Mouse (Mus musculus): ENCODE data around the gene Dglucy. TPM values are rescaled to one million over a fixed set of nuclear protein-coding genes. Genes with fewer than 3 reads are reported as not detected.
A peak's percentile ranks its signal among the peaks of the same experiment; 100 is the strongest.

Gene Dglucy
- polyA plus RNA-seq, 1 experiment from 2014 or later = 0.57 TPM

DNA sequence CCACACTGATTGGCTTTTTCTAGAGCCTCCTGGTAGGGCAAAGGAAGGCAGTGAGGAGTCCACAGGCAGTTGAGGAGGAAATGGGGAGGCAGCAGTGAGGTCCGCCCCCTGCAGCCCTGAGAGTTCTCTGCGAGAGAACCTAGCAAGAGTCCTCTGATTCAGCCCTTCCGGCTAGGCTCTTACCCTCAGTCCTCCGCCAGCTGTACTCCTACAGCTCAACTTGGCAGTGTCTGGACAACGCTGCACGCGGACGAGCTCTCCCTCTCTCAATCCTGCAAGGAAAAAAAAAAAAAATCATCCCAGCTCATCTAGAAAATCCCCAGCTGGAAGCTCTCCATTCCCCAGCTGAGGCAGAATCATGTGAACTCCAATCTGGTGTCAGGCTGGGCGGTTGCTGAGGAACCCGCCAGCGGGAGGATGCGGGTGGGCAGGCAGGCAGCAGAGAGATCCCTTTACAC is 109.0 kb downstream of the Dglucy start:
- H3K4me1 ChIP-seq (replicated peaks; ENCODE audit: control insufficient read depth, insufficient read depth, low read length) = no peaks in the 10 kb centered on the region
- DNase-seq (ENCODE audit: low spot score) = no peak
- no peaks in the 10 kb centered on the region for H3K9me3 ChIP-seq (ENCODE audit: control insufficient read depth, low read length)
- H3K27ac ChIP-seq (ENCODE audit: low read depth, low read length) = no peak overlapping the region
- no peak for ATAC-seq (ENCODE audit: low FRiP score)
- no peak overlapping the region for H3K4me2 ChIP-seq (replicated peaks; ENCODE audit: low read depth, low read length)
- H3K4me3 ChIP-seq (ENCODE audit: low read depth, low read length) = no peak overlapping the region
- H3K36me3 ChIP-seq (ENCODE audit: control insufficient read depth, insufficient read depth, low read length) = no peaks in the 10 kb centered on the region
- no peaks in the 10 kb centered on the region for H3K27me3 ChIP-seq (ENCODE audit: control insufficient read depth, insufficient read depth, low read length)
- H3K9ac ChIP-seq (ENCODE audit: low read depth, low read length) = no peak overlapping the region
- 46% methylated on average over 12 of the region's 12 CpGs for WGBS

DNA sequence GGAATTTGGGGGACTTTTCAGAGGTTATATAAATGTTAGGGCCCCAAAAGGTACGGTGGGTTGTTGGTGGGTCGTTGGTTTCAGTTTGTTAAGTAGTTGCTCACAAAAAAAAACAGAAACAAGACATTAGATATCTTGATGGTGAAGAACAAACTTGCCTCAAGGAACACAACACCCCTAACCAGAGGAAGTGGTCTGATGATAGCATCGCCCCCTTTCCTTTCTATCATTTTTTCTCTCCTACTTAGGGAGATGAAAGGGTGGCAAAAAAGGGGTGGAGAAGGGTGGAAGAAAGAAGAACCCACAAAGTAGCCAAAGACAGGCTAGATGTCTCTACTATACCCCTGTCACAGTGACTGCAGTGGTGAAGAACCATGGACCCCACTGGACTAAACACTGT is 111.7 kb downstream of the Dglucy start:
- Histone ChIP-seq H3K9me3 (ENCODE audit: control insufficient read depth, low read length) (no peaks in the 10 kb centered on the region), H3K4me2 (replicated peaks; ENCODE audit: low read depth, low read length) (no peak overlapping the region), H3K36me3 (ENCODE audit: control insufficient read depth, insufficient read depth, low read length) (no peaks in the 10 kb centered on the region), H3K4me3 (ENCODE audit: low read depth, low read length) (no peak overlapping the region), H3K27ac (ENCODE audit: low read depth, low read length) (no peak overlapping the region), H3K27me3 (ENCODE audit: control insufficient read depth, insufficient read depth, low read length) (no peaks in the 10 kb centered on the region), H3K9ac (ENCODE audit: low read depth, low read length) (no peak overlapping the region), H3K4me1 (replicated peaks; ENCODE audit: control insufficient read depth, insufficient read depth, low read length) (no peaks in the 10 kb centered on the region)
- 87% methylated on average over 3 of the region's 3 CpGs for WGBS
- DNase-seq (ENCODE audit: low spot score) (no peak), ATAC-seq (ENCODE audit: low FRiP score) (no peak)

DNA sequence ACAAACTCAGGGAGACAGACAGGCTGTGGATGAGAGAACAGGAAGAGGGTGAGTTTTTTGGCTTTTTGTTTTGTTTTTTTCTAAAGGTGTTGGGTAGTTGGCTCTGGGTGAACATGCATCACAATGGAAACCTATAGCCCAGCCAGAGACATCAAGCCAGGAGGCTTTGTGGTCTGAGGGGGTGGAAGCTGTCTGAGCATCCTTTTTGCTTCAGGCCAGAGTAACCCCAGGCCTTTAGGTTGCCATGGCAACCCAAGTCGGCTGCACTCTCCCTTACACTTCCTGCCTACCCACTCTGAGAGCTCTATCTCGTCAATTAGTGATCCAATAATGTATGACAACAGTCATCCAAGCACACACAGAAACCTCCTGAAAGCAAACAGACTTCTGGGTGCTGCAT is 116.6 kb downstream of the Dglucy start:
- H3K4me2 ChIP-seq (replicated peaks; ENCODE audit: low read depth, low read length) = no peak overlapping the region
- no peaks in the 10 kb centered on the region; the same call in 1 of the 2 replicates for H3K4me1 ChIP-seq (replicated peaks; ENCODE audit: control insufficient read depth, insufficient read depth, low read length)
- H3K9me3 ChIP-seq (ENCODE audit: control insufficient read depth, low read length) = no peaks in the 10 kb centered on the region
- no peaks in the 10 kb centered on the region for H3K36me3 ChIP-seq (ENCODE audit: control insufficient read depth, insufficient read depth, low read length)
- H3K27me3 ChIP-seq (ENCODE audit: control insufficient read depth, insufficient read depth, low read length) = peaks cover 25% of the 10 kb centered on the region
- no peak for DNase-seq (ENCODE audit: low spot score)
- H3K27ac ChIP-seq (ENCODE audit: low read depth, low read length) = no peak overlapping the region
- H3K9ac ChIP-seq (ENCODE audit: low read depth, low read length) = no peak overlapping the region
- no peak for ATAC-seq (ENCODE audit: low FRiP score)
- 7% methylated on average over 2 of the region's 2 CpGs for WGBS
- H3K4me3 ChIP-seq (ENCODE audit: low read depth, low read length) = no peak overlapping the region

DNA sequence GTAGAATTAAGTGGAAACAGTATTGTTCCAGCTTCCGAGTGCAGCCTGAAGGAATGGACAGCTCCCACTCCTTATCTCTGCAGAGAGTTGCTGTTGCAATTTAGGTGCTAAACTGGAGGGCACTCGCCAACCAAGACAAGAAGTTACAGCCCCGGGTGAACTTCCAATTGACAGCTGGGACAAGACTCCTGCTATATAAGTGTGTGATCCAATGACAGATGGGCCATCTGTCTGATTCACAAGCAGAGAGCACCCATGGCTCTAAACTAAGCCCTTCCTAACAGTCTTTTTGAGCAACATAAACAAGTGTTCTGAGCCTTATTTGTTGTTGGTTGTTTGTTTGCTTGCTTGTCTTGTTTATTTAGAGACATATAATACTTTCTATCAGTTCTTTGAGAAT is 117.8 kb downstream of the Dglucy start:
- Histone ChIP-seq H3K36me3 (ENCODE audit: control insufficient read depth, insufficient read depth, low read length) (no peaks in the 10 kb centered on the region), H3K27me3 (ENCODE audit: control insufficient read depth, insufficient read depth, low read length) (peaks cover 25% of the 10 kb centered on the region), H3K9ac (ENCODE audit: low read depth, low read length) (no peak overlapping the region), H3K4me2 (replicated peaks; ENCODE audit: low read depth, low read length) (no peak overlapping the region), H3K4me3 (ENCODE audit: low read depth, low read length) (no peak overlapping the region), H3K9me3 (ENCODE audit: control insufficient read depth, low read length) (no peaks in the 10 kb centered on the region), H3K4me1 (replicated peaks; ENCODE audit: control insufficient read depth, insufficient read depth, low read length) (no peaks in the 10 kb centered on the region; the same call in 1 of the 2 replicates), H3K27ac (ENCODE audit: low read depth, low read length) (no peak overlapping the region)
- ATAC-seq (ENCODE audit: low FRiP score) = no peak
- 56% methylated on average over 3 of the region's 3 CpGs for WGBS
- no peak for DNase-seq (ENCODE audit: low spot score)

DNA sequence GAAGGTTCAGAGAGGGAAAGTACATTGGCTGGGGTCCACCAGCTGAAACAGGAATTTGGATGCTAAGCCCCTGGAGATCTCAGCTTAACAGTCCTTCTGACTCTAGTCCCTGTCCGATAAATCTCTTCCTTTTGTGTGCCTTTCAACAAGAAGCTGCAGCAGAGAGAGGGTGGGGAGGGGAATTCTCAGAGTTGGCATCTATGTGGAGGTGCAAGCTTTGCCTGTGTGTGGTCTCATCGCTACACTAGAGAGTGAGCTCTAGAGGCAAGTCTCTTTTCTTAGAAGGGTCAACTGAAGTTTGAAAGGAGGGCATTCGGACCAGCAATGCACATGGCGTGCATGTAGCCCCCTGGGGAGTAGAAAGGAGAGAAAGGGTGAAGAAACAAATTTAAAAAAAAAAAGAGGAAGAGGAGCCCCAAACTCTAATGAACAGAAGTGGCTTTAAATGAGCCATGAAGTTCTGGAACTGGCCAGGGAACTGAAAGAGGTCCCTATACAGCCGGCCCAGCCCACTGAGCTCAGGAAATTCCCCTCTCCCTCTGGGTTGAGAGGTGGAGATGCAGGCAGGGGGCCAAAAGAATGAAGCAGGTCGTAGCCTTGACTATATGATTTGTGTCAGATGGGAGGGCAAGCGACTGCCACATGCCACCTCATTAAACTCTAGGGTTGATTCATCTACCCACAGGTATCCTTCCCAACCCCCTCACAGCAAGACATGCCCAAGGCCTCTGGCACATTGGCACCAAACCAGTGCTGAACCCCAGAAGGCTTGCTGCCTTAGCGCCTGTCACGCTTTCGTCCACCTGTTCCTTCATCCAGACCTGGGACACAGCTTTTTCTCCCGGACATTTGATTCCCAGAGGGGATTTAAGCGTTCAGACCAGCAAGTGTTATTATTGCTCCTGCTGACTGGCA is 119.1 kb downstream of the Dglucy start:
- Histone ChIP-seq H3K4me2 (replicated peaks; ENCODE audit: low read depth, low read length) (no peak overlapping the region), H3K9ac (ENCODE audit: low read depth, low read length) (no peak overlapping the region), H3K9me3 (ENCODE audit: control insufficient read depth, low read length) (no peaks in the 10 kb centered on the region), H3K4me1 (replicated peaks; ENCODE audit: control insufficient read depth, insufficient read depth, low read length) (no peaks in the 10 kb centered on the region; the same call in 1 of the 2 replicates), H3K27ac (ENCODE audit: low read depth, low read length) (no peak overlapping the region), H3K36me3 (ENCODE audit: control insufficient read depth, insufficient read depth, low read length) (no peaks in the 10 kb centered on the region), H3K27me3 (ENCODE audit: control insufficient read depth, insufficient read depth, low read length) (peaks cover 25% of the 10 kb centered on the region), H3K4me3 (ENCODE audit: low read depth, low read length) (no peak overlapping the region)
- no peak for ATAC-seq (ENCODE audit: low FRiP score)
- 28% methylated on average over 12 of the region's 12 CpGs for WGBS
- DNase-seq (ENCODE audit: low spot score) = no peak

DNA sequence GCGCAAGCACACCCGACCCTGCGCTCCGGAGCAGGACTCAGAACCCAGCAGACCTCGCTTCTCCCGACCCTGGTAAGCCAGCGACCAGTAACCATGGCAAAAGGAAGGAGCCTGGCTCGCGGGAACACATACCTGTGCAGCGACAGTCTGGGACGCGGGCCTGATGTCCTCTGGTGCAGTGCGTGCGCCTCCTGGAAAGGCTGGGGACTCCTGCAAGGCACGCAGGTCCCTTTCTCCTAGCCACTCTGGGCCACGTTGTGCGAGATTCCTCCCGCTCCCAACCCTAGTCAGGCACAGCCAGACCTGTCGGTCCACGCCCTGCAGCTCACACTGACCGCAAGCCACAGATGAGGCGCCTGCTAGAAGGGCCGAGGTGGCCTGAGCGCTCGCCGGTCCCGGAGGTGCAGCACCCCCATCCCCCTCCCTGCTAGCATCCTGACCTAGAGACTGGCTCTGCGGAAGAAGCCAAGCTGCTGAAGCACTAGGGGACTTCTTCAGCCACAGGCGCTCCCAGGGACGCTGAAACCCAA is 120.3 kb downstream of the Dglucy start:
- DNase-seq (ENCODE audit: low spot score) (peak; percentile 41), ATAC-seq (ENCODE audit: low FRiP score) (peak; percentile 28; the same call in 1 of the 2 replicates)
- under 1% methylated on average over 29 of the region's 30 CpGs for WGBS
- Histone ChIP-seq H3K4me1 (replicated peaks; ENCODE audit: control insufficient read depth, insufficient read depth, low read length) (no peaks in the 10 kb centered on the region; the same call in 1 of the 2 replicates), H3K4me3 (ENCODE audit: low read depth, low read length) (peak overlapping the region; percentile 30), H3K4me2 (replicated peaks; ENCODE audit: low read depth, low read length) (peak overlapping the region; percentile 63), H3K9ac (ENCODE audit: low read depth, low read length) (0 out of 2 replicates have a peak overlapping the region, but pooled peaks have one; percentile 3), H3K9me3 (ENCODE audit: control insufficient read depth, low read length) (no peaks in the 10 kb centered on the region), H3K27ac (ENCODE audit: low read depth, low read length) (no peak overlapping the region), H3K36me3 (ENCODE audit: control insufficient read depth, insufficient read depth, low read length) (no peaks in the 10 kb centered on the region), H3K27me3 (ENCODE audit: control insufficient read depth, insufficient read depth, low read length) (peaks cover 25% of the 10 kb centered on the region)

DNA sequence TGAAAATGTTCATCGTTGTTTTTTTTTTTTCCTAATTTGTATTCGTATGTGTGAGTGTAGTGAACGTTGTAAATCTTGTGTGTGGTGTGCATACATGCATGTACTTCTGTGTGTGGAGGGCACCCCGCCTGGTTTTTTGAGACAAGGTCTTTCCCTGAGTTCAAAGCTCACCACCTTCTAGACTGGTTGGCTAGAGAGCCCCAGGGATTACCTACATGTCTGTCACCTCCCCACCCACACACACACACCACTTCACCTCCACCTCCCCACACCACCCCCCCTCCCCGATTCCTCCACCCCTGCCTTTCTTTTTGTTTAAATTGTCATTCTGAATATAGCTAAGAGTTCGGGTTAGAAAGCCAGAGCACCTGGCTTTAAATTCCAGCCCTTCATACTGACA is 122.0 kb downstream of the Dglucy start:
- H3K4me1 ChIP-seq (replicated peaks; ENCODE audit: control insufficient read depth, insufficient read depth, low read length) = no peaks in the 10 kb centered on the region; the same call in 1 of the 2 replicates
- no peak overlapping the region for H3K27ac ChIP-seq (ENCODE audit: low read depth, low read length)
- ATAC-seq (ENCODE audit: low FRiP score) (no peak), DNase-seq (ENCODE audit: low spot score) (no peak)
- H3K9ac ChIP-seq (ENCODE audit: low read depth, low read length) = no peak overlapping the region
- no peaks in the 10 kb centered on the region for H3K36me3 ChIP-seq (ENCODE audit: control insufficient read depth, insufficient read depth, low read length)
- whole genome bisulfite sequencing = 80% methylated on average over 6 of the region's 6 CpGs
- H3K9me3 ChIP-seq (ENCODE audit: control insufficient read depth, low read length) = no peaks in the 10 kb centered on the region
- H3K4me2 ChIP-seq (replicated peaks; ENCODE audit: low read depth, low read length) = no peak overlapping the region
- H3K27me3 ChIP-seq (ENCODE audit: control insufficient read depth, insufficient read depth, low read length) = peaks cover 25% of the 10 kb centered on the region
- H3K4me3 ChIP-seq (ENCODE audit: low read depth, low read length) = no peak overlapping the region

DNA sequence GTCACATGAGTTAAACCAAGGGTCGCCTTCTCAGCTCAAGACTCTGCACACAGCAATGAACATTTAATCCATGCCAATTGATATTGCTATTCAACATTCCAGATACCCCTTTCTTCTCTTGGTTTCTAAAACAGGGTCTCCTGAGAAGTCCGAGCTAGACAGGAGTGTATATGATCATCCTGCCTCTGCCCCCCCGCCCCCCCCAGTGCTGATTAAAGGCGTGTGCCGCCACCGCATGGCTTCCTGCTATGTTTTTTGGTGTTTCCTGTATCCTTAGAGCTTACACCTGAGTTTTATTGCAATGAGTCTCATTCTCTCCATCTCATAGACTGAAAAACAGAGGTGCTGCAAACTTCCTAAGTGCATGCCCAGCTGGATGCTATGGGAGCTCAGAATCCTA is 122.5 kb downstream of the Dglucy start:
- no peaks in the 10 kb centered on the region for H3K9me3 ChIP-seq (ENCODE audit: control insufficient read depth, low read length)
- no peak overlapping the region for H3K4me2 ChIP-seq (replicated peaks; ENCODE audit: low read depth, low read length)
- peaks cover 25% of the 10 kb centered on the region for H3K27me3 ChIP-seq (ENCODE audit: control insufficient read depth, insufficient read depth, low read length)
- H3K36me3 ChIP-seq (ENCODE audit: control insufficient read depth, insufficient read depth, low read length) = no peaks in the 10 kb centered on the region
- DNase-seq (ENCODE audit: low spot score) (no peak), ATAC-seq (ENCODE audit: low FRiP score) (no peak)
- H3K27ac ChIP-seq (ENCODE audit: low read depth, low read length) = no peak overlapping the region
- no peaks in the 10 kb centered on the region; the same call in 1 of the 2 replicates for H3K4me1 ChIP-seq (replicated peaks; ENCODE audit: control insufficient read depth, insufficient read depth, low read length)
- H3K9ac ChIP-seq (ENCODE audit: low read depth, low read length) = no peak overlapping the region
- H3K4me3 ChIP-seq (ENCODE audit: low read depth, low read length) = no peak overlapping the region
- WGBS = 86% methylated on average over 6 of the region's 6 CpGs

Measured in hindbrain, embryonic 11.5 days (tissue).